Mouse (Mus musculus) small intestine, adult 2 months (tissue): ENCODE measurements at regions not wholly inside any gene's neighbourhood (a gene's known extent, or its start where the extent isn't known, plus 50 kb on each side); places are given as distances from the start of the nearest gene placed in this dataset.

Source experiments
- CTCF ChIP-seq: fragments of 200-500 bp; IDR thresholded peaks from 2 replicates; pipeline ENCODE4 v1.5.1; 2012; ENCODE audit warnings: low read depth, mild to moderate bottlenecking, control low read depth, inconsistent platforms, low read length, moderate library complexity, mixed read lengths; ENCODE audit not compliant: insufficient replicate concordance, insufficient read length; ENCODE audit errors: extremely low read depth
- POLR2A ChIP-seq: fragments of 200-500 bp; IDR thresholded peaks from 2 replicates; pipeline ENCODE4 v1.6.1; 2012; ENCODE audit warnings: low read depth, mild to moderate bottlenecking, control low read depth, inconsistent platforms, low read length, moderate library complexity

GRCm38 (mm10) chr19:27148330-27148729 lies 68.0 kb upstream of the Vldlr start:
- TF ChIP-seq CTCF (no peak), POLR2A (no peak)
